Mouse (Mus musculus) kidney, postnatal 0 days (tissue): ENCODE measurements around the gene Apbb1ip. TPM values are rescaled to one million over a fixed set of nuclear protein-coding genes. Genes with fewer than 3 reads are reported as not detected.

Experiments used
- ATAC-seq: fragments of 200-750 bp; cut with Nextera tagmentation; replicated peaks from 2 replicates; pipeline ENCODE4 v1.8.0; 2017; ENCODE audit warnings: low read depth, moderate number of reproducible peaks, moderate TSS enrichment, moderate library complexity; ENCODE audit not compliant: low FRiP score
- DNase-seq: peaks from one replicate; pipeline ENCODE4 v3.0.0-alpha.2; 2016; ENCODE audit warnings: low spot score
- H3K27ac ChIP-seq: fragments of 300-500 bp; sonication (generic); 2 replicates; pipeline ENCODE4 v1.5.1; 2014; ENCODE audit warnings: mild to moderate bottlenecking
- H3K27me3 ChIP-seq: fragments of 300-500 bp; sonication (generic); 2 replicates; pipeline ENCODE4 v1.6.1; 2014; ENCODE audit warnings: low read length, mixed read lengths; ENCODE audit not compliant: insufficient read depth
- H3K36me3 ChIP-seq: fragments of 300-500 bp; sonication (generic); 2 replicates; pipeline ENCODE4 v1.6.1; 2014; ENCODE audit warnings: low read length, mixed read lengths; ENCODE audit not compliant: insufficient read depth
- H3K4me1 ChIP-seq: fragments of 300-500 bp; sonication (generic); replicated peaks from 2 replicates; pipeline ENCODE4 v1.6.1; 2014; ENCODE audit warnings: antibody characterized with exemption, low read length, mixed read lengths; ENCODE audit not compliant: insufficient read depth
- H3K4me2 ChIP-seq: fragments of 300-500 bp; sonication (generic); 2 replicates; pipeline ENCODE4 v1.6.1; 2014; ENCODE audit warnings: mild to moderate bottlenecking, low read length, moderate library complexity, mixed read lengths
- H3K4me3 ChIP-seq: fragments of 300-500 bp; sonication (generic); replicated peaks from 2 replicates; pipeline ENCODE4 v1.5.1; 2014; ENCODE audit warnings: low read depth, low read length
- H3K9ac ChIP-seq: fragments of 300-500 bp; sonication (generic); 2 replicates; pipeline ENCODE4 v1.6.1; 2014; ENCODE audit warnings: low read depth, low read length
- H3K9me3 ChIP-seq: fragments of 300-500 bp; sonication (generic); replicated peaks from 2 replicates; pipeline ENCODE4 v1.6.1; 2016; ENCODE audit warnings: low read length, inconsistent platforms, mixed read lengths
- CTCF ChIP-seq: IDR thresholded peaks from 2 replicates; pipeline ENCODE4 v1.5.1; 2016; ENCODE audit warnings: antibody characterized with exemption, low read depth, mild to moderate bottlenecking, moderate library complexity
- WGBS: fragments of 180-500 bp; shearing (Covaris S2); extraction: QIAGEN DNeasy Blood & Tissue Kit; methylation state at CpG from one replicate; pipeline ENCODE4 v1.1.7; 2014; 5-methylcytosine and 5-hydroxymethylcytosine counted together
- polyA plus RNA-seq: library from polyadenylated mRNA; unstranded; fragments of >200 nt; fragmentation: Nextera tagmentation; extraction: Ambion mirVana; gene quantifications from 2 replicates; pipeline ENCODE4 v1.2.1, GENCODE M21; 2015

Gene Apbb1ip
- polyA plus RNA-seq, 1 experiment from 2014 or later, result 2.9 TPM

- TF ChIP-seq CTCF, result no peak
- Histone ChIP-seq H3K9me3 (no peaks in the 10 kb centered on the region), H3K4me1 (no peaks in the 10 kb centered on the region), H3K9ac (no peak overlapping the region), H3K4me3 (no peak overlapping the region), H3K36me3 (no peaks in the 10 kb centered on the region), H3K27ac (no peak overlapping the region), H3K4me2 (no peak overlapping the region), H3K27me3 (no peaks in the 10 kb centered on the region)
- DNase-seq (no peak), ATAC-seq (no peak)
- 70% methylated on average over 5 of the region's 5 CpGs for WGBS
Measured at GRCm38 (mm10) chr2:22764774-22765387, 9.0 kb upstream of the Apbb1ip start.

- H3K27me3 ChIP-seq, result no peaks in the 10 kb centered on the region
- no peak overlapping the region for H3K4me3 ChIP-seq
- ATAC-seq, result no peak
- no peak overlapping the region for H3K27ac ChIP-seq
- H3K36me3 ChIP-seq, result no peaks in the 10 kb centered on the region
- no peak for DNase-seq
- no peak overlapping the region for H3K4me2 ChIP-seq
- no peaks in the 10 kb centered on the region for H3K4me1 ChIP-seq
- no peaks in the 10 kb centered on the region for H3K9me3 ChIP-seq
- TF ChIP-seq CTCF, result no peak
- no peak overlapping the region for H3K9ac ChIP-seq
Measured at GRCm38 (mm10) chr2:22771311-22771710, 2.6 kb upstream of the Apbb1ip start.

- peak overlapping the region; percentile 75 for H3K4me2 ChIP-seq
- no peaks in the 10 kb centered on the region for H3K4me1 ChIP-seq
- H3K4me3 ChIP-seq, result peak overlapping the region; percentile 31
- H3K9ac ChIP-seq, result peak overlapping the region; percentile 54; the same call in 1 of the 2 replicates
- ATAC-seq, result peak; percentile 75
- no peaks in the 10 kb centered on the region for H3K36me3 ChIP-seq
- no peak overlapping the region for H3K27ac ChIP-seq
- 2% methylated on average over 27 of the region's 28 CpGs for WGBS
- no peaks in the 10 kb centered on the region for H3K27me3 ChIP-seq
- no peaks in the 10 kb centered on the region for H3K9me3 ChIP-seq
- TF ChIP-seq CTCF, result 0 out of 2 replicates have a peak, but pooled peaks have one; percentile 2
- DNase-seq, result peak; percentile 68
Measured at GRCm38 (mm10) chr2:22774181-22774751, 372 bp downstream of the Apbb1ip start.

- WGBS, result 64% methylated on average over 8 of the region's 8 CpGs
- Histone ChIP-seq H3K4me2 (0 out of 2 replicates have a peak overlapping the region, but pooled peaks have one; percentile 75), H3K9me3 (no peaks in the 10 kb centered on the region), H3K9ac (no peak overlapping the region), H3K4me1 (no peaks in the 10 kb centered on the region), H3K4me3 (no peak overlapping the region), H3K27ac (no peak overlapping the region), H3K27me3 (no peaks in the 10 kb centered on the region), H3K36me3 (no peaks in the 10 kb centered on the region)
- TF ChIP-seq CTCF, result no peak
- DNase-seq, result no peak
- ATAC-seq, result no peak
Measured at GRCm38 (mm10) chr2:22775213-22775612, 1.3 kb downstream of the Apbb1ip start.

GRCm38 (mm10) chr2:22775681-22776080 is 1.8 kb downstream of the Apbb1ip start:
- H3K36me3 ChIP-seq, result no peaks in the 10 kb centered on the region
- TF ChIP-seq CTCF, result no peak

GRCm38 (mm10) chr2:22776568-22777230 is 2.8 kb downstream of the Apbb1ip start:
- DNase-seq (no peak), ATAC-seq (no peak)
- H3K27ac ChIP-seq, result no peak overlapping the region
- H3K9me3 ChIP-seq, result no peaks in the 10 kb centered on the region
- 74% methylated on average over 2 of the region's 2 CpGs for WGBS
- TF ChIP-seq CTCF, result no peak
- H3K9ac ChIP-seq, result no peak overlapping the region
- H3K36me3 ChIP-seq, result no peaks in the 10 kb centered on the region
- no peak overlapping the region for H3K4me3 ChIP-seq
- no peaks in the 10 kb centered on the region for H3K27me3 ChIP-seq
- H3K4me2 ChIP-seq, result no peak overlapping the region
- H3K4me1 ChIP-seq, result no peaks in the 10 kb centered on the region

More at GRCm38 (mm10) chr2:22775681-22776080, 1.8 kb downstream of the Apbb1ip start:
- Histone ChIP-seq H3K27ac (no peak overlapping the region), H3K4me1 (no peaks in the 10 kb centered on the region), H3K27me3 (no peaks in the 10 kb centered on the region), H3K4me2 (no peak overlapping the region), H3K4me3 (no peak overlapping the region), H3K9ac (no peak overlapping the region), H3K9me3 (no peaks in the 10 kb centered on the region)
- DNase-seq, result no peak
- no peak for ATAC-seq
- 63% methylated on average over 3 of the region's 3 CpGs for whole genome bisulfite sequencing
